Mouse (Mus musculus): Measurements from ENCODE around the gene Ap1ar.
A peak's percentile ranks its signal among the peaks of the same experiment; 100 is the strongest.
"Not testable (repeated sequence)": the region's sequence is repeated elsewhere in the genome, so short reads cannot be mapped to it uniquely, and the experiment has no call there.

Gene Ap1ar

DNA sequence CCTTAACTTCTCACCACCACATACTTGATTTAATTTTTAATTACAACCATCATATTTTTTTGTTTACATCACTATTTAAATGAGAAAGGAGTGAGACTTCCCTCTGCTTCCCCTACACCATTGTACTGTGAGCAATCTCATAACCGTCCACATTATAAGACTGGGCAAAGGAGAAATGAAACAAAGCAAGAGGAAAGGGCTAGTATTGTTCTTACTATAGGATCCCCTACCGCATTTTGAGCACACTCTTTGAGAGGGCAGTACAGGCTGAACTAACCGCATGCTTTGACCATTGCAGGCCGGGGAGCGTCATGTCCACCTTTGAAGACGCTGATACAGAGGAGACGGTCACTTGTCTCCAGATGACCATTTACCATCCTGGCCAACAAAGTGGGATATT is 41.1 kb downstream of the Ap1ar start:
- DNase-seq (ENCODE audit: low read depth, low spot score): no peak

DNA sequence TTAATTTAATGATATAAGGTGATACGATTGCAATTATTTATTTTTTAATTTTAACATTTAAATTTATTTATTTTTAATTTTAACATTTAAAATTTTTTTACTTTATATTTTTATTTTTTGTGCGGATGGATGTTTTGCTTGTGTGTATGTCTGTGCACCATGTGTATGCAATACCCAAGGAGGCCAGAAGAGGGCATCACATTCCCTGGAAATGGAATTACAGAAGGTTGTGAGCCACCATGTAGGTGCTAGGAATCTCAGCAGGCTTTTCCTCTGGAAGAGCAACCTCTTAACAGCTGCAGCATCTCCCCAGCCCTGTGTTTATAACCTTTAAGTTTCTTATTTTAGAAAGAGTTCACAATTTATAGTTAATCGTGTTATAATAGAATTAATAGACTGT is 41.6 kb downstream of the Ap1ar start:
- no peak for DNase-seq (ENCODE audit: low read depth, low spot score)

DNA sequence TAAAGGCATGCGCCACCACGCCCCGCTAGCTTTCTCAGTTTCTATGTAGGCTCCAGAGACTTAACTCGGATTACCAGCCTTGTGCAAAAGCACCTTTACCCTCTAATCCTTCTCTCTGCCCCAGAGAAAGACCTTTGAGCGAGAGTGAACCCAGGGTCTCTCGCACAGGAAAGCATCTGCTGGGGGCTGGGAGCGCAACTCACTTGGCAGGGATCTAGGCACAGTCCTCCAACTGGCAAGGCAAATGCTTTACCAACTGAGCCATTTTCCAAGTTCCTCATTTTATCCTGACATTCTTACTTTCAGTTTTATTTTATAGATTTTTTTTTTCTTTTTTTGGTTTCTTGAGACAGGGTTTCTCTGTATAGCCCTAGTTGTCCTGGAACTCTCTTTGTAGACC is 44.3 kb downstream of the Ap1ar start:
- no peak for DNase-seq (ENCODE audit: low read depth, low spot score)

DNA sequence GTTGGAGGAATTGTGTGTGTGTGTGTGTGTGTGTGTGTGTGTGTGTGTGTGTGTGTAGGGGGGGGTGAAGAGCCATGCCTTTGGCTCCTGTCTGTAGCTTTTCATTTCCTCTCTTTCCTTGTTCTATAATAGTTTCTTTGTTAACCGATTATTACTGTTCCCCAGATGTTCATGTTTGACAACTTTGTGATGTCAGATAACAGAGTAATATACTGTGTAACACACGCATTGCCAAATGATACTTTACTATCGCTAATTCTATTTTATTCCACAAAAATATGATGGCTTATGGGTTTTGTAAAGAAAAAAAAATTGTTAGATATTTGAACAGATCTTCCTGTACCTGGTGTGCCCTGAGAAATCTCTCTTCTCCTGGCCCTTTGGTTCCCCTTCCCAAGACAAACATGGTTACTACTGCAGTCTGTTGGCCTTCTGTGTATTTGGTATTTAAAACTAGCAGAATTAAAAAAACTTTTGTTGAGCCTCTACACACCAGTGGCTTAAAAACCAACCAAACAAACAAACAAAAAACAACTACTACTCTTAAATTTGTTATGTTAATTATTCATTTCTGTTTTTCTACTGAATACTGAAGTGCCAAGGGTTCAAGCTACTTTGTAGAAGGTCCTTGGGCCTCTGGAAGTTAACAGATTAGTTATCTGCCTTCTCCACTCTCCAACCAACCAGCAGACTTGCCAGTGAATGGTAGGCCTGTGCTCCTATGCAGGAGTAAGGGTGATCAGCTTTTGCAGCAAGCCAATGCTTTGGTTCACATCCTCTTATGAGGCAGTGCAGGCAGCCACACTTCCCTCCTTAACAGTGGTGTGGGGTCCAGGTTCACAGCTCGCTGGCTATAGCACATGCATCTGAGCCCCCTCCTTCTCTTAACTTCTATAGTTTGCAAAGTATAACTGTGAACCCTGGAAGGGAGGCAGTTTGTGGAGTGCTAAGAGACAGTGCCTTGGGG is 45.4 kb downstream of the Ap1ar start:
- DNase-seq (ENCODE audit: low read depth, low spot score): no peak

DNA sequence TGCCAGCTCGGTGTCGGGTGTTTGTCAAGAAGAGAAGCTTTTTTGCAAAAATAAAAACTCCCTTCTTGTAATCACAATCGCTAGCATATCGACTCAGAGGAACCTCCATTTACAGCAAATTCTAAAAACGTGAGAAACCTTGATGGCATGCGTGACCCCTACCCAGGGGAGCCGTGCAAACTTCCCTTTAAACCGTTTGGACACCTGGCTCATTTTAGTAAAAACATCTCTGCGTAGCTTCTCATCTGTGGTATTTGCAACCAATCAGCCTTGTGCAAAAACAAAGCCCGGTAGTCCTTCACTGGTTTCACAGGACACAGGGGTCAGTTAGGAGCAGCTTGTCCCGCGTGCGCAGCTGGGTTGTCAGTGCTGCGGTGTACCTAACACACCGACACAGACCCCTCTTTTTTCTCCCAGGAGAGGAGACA is 46.3 kb downstream of the Ap1ar start:
- DNase-seq (ENCODE audit: low read depth, low spot score): no peak

DNA sequence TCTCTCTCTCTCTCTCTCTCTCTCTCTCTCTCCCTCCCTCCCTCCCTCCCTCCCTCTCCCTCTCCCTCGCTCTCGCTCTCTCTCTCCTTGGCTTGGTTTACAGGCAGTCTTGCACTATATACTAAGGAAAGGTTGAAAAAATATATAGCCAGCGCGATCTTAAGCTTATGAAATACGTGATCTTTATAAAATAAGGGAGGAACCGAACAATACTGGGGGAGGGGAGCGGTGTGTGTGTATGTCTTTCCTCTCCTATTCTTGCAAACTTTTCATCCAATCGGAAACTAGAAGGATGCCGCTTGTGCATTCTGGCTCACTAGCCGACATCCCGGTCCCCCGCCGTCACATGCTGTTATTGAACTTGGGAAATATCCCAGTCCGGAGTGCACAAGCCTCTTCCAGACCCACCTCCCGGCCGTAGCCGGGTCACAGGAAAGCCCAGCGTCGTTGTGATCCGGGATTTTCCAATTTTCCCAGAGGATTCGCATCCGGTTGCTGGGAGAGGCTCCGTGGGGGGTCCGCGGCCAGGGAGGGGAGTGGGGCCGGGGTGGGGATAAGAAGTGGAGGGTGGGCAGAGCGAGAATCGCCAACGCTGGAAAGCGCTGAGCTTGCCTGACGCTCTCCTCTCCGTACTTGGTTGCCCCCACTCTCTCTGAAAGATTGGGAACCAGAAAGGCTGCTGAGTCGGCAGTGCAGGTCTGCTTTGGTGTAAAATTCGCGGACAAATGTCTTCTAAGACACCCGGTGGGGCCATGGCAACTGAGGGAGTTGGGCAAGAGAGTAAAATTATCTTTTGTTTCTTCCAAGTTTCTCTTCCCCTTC is 46.9 kb downstream of the Ap1ar start:
- peak; percentile 43 for DNase-seq (ENCODE audit: low read depth, low spot score)

DNA sequence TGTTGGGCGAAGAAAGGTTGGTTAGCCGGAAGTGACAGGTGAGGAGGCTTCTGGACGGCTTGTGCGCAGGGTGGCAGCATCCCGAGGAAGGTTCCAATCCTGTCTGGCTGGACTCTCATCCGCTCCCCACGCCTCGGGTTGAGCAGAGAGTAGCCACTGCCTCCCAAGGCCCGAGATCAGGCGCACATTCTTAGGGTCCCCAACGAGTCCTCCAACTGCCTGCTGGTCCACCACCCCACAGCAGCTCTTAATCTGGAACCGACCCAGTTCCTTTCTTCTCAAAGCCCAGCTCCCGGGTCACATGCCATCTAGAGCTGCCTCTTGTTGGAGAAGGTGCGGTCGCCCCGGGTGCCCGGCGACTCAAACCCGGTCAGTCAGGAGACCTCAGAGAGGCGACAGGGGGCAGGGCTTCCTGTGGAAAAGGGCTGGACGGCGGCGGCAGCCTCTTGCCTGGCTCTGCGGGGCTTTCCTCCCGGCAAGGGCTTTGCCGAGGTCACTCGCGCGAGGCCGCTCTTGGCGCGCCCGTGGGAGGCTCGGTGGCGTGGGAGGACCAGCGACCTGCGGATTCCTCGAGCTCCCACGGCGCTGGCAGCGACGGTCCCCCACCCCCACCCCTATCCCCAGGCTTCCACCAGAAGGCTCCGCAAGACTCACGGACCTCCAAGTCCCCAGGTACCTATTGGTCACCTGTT is 47.7 kb downstream of the Ap1ar start, which contains the start of gene Tifa:
TSS of gene Tifa (plus strand) at position 306 of the 692 bp plus-strand sequence.
- no peak for DNase-seq (ENCODE audit: low read depth, low spot score)

DNA sequence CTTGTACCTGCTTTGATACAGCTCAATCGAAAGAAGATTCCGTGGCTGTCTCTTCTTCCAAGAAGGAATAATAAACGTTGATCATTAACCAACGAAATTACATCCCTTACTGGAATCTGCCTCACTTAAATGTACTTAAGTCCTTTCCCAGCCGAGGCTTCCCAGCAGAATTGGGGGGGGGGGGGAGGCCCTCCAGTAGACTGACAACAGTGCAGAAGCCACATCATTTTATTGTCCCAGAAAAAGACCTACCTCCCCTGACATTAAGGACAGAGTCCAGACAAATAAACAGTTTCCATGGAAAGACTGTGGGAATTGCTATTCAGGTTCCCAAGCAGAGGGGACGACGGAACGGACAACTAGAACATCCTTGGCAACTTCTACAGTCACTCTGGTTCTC is 48.4 kb downstream of the Ap1ar start:
- DNase-seq (ENCODE audit: low read depth, low spot score): no peak

DNA sequence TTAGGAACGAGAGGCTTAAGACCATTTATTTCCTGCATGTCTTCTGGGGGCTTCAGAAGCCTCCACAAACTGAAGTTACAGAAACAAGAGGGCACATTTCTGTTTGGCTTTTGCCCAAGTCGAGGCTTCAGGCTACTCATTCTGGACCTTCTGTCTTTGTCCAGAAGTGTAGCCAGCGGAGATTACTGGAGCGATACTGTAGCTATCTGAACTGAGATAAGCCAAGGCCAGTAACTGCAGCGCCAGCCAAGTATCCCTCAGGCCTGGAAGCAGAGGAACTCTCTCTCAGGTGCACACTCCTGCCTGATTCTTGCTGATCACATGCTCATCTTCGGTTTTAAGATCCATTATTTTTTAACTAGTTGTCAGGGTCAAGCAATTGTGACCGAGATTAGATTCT is 49.3 kb downstream of the Ap1ar start:
- no peak for DNase-seq (ENCODE audit: low read depth, low spot score)

DNA sequence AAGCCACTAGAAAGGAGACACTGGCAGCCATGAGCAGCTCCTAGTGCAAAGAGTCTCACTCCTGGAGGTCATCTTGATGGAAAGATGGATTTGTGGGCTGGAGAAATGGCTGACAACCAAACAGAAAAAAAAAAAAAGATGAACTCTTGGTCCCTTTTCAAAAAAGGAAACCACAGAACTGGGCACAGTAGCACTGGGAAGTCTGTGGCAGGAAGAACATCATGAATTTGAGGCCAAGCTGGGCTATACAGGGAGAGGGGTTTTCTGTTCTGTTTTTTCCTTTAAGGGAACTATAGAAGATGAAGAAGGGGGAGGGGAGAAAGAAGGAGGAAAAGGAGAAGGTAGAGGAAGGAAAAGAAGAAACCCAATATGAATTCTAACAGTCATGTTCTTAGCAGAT is 50.3 kb downstream of the Ap1ar start:
- no peak for DNase-seq (ENCODE audit: low read depth, low spot score)

DNA sequence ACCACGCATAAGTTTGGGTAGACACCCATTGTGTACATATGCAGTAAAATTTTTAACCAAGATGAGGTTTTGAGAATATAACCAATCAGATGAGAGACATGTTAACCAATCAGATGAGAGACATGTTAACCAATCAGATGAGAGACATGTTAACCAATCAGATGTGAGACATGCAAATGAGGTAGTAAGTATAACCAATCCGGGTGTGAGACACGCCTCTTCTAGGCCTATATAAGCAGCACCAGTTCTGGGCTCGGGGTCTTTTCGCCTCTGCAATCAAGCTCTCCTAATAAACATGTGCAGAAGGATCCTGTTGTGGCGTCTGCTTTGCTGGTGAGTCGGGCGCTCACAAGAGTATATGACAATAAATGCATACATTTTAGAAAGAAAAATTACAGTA is 53.6 kb downstream of the Ap1ar start:
- not testable (repeated sequence) for DNase-seq (ENCODE audit: low read depth, low spot score)

DNA sequence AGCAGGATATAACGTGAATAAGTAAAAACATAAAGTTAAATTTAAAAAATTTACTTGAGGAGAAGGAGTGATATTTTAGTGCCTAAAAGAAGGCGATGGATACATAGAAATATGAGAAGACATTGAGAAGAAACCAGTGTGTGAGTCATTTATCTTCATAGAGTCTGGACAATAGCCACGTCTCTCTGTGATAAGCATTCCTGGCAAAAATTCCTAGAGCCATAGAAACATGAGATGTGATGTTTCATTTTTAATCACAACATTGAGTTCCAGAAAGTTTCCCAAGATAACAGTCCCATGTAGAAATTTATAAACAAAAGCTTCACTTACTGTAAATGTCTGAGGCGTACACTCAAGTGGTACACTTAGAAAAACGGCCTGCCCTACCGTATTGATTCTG is 54.4 kb downstream of the Ap1ar start:
- no peak for DNase-seq (ENCODE audit: low read depth, low spot score)

DNA sequence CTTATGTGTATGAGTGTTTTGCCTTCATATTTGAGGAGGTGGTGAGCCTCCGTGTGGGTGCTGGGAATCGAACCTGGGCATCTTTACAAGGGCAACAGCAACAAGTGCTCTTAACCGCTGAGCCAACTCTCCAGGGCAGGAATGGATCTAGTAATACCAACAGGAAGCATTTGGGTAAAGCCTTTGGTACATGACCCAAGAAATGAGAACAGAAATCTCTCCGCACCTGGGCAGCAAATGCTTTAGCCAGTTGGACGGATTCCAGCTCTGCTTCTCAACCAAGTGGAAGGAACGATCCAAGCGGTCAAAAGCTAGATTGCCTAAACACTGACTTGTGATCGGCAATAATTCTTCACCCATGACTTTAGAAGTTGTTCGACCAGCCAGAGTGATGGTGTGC is 56.4 kb downstream of the Ap1ar start:
- DNase-seq (ENCODE audit: low read depth, low spot score): no peak

DNA sequence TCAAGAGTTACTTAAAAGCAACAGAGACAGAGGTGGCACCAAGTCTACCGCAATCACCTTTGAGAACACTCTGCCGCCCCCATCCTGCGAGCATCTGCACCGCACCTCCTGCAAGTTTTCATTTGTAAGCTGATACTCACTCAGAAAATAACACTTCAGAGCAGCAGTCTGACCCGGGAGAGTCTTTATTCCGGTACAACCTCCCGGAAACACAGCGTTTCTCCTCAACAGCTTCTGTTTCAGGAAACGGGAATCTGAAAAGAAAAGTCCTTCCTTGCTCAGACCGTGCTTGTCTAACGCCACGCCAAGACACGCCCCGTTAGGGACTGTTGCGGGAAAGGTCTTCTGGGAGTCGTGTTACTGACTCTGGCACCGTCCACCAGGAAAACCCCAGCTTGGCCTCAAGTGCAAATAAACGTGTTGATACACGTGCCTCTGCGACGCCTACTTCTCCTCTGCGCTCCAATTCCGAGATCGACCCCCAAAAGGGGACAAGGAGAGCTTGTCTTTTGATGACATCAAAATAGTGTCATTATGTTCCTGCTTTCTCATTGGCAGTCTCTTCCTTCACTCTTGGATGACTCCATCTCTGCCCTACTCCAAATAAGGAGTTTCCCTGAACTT is 57.2 kb downstream of the Ap1ar start, which contains the start of gene Alpk1:
TSS of gene Alpk1 (minus strand) at position 507 of the 624 bp plus-strand sequence.
- peak; percentile 55 for DNase-seq (ENCODE audit: low read depth, low spot score)

DNA sequence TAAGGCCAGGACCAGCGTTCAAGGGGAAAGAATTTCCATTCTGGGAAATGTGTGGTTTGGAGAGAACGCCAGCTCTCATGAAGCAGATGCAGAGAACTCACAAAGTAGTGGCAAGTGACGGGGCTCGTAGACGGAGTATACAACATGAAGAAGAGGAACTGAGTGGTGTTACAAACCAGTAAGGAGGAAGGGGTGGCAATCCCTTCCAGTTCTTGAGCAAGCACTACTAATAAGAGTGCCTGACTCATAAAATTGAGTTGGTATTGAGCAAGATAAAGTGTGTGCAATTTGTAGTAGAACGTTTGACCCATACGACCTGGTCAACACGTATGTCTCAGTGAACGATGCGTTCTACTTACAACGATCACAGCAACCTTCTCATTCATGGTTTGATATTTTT is 68.2 kb downstream of the Ap1ar start:
- DNase-seq (ENCODE audit: low read depth, low spot score): no peak

DNA sequence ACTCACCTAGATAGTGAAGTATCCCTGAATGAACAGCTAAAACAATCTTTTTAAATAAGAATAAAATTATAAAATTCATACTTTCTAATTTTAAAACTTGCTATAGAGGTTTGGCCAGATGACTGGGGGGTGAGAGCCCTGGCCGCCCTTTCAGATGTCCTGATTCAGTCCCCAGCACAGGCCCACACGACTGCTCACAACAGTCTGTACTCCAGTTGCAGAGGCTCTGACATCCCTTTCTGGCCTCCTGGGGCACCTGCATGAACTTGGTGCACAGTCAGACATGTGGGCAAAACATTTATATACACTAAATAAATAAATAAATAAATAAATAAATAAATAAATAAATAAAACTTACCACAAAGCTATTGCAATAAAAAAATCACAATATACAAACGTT is 71.4 kb downstream of the Ap1ar start:
- DNase-seq (ENCODE audit: low read depth, low spot score): no peak

DNA sequence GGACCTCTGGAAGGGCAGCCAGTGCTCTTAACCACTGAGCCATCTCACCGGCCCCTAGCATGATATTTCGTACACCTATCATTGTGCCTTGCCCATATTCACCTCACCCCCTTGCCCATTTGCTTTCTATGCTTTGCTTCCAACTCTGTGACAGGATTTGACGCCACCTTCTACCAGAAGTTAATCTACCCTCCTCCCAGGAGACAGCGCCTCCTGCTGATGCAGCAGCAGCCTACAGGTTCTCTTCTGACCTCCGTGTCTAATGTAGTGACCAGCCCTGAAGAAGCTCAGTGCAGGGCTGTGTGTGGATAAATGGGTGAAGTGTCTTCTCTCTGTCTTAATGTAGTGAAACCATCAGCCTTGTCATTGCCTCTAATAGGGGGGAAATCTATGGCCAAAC is 72.8 kb downstream of the Ap1ar start:
- DNase-seq (ENCODE audit: low read depth, low spot score): no peak

DNA sequence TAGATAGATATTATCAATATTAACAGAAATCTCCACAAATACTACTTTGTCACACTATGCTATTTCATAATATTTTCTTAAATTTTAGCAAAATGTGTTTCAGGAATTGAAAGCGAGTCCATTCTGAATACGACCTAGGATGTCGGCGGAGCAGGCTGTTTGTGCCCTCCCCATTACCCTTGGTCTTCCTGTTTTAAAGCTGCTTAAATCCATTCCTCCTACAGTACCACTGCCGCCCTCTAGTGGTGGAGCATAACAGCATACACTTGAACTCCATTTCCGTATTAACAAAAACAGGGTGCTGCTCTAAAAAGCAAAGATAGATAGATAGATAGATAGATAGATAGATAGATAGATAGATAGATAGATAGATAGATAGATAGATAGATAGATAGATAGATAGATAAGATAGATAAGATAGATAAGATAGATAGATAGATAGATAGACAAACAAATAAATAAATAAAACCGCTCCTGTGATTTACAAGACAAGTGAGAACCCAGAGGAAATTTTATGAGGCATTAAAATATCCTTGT is 74.2 kb downstream of the Ap1ar start:
- DNase-seq (ENCODE audit: low read depth, low spot score): peak; percentile 78

DNA sequence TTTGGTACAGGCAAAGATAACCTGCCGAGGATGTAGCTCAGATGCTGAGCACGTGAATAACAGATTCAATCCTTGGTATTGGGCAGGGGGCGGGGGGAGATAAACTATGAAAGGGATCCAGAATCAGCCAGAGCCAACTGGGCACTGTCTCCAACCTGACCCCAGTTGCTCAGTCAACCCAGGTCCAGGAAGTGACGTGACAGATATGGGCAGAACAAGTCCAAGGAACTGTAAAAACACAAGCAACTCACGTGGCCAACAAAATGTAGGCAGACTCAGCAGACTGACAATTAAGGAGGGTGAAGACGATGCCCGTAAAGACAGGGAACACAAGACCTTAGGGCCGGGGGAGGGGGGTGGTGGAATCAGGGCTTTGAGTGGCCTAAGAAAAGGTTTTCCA is 74.9 kb downstream of the Ap1ar start:
- no peak for DNase-seq (ENCODE audit: low read depth, low spot score)

DNA sequence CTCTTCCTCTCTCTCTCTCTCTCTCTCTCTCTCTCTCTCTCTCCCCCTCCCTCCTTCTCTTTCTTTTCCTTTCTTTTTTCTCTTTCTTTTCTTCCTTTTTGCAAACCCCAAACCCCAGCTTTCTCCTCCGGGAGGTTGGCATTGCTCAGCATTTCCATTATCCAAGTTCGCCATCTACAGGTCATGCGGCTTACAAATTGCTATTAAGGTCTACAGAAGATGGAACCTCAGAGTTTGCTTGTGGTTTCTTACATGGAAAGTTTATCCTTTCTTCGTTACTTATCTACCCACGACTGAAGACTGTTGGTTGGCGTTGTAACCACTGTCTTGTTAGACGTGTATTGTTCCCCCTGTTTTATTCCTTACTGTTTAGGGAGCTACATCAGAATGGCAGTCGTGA is 78.1 kb downstream of the Ap1ar start:
- peak; percentile 49 for DNase-seq (ENCODE audit: low read depth, low spot score)

DNA sequence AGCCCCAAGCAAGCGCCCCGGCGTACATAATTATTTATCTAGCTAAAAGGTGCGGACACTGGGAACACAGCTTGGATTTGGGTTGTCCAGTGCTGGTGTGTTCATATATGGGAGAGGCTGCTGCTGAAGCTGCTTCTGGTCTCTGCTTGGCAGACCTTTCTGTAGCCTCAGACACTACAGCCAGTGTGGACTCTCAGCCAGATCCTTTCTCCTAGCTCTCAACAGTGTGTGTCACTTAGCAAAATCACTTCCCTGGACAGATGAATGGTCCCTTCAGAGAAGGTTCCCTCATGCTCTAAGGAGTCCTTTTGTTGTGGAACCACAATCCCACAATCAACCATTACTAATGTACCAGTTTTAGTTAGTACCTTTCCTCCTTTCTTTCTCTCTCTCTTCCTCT is 78.5 kb downstream of the Ap1ar start:
- no peak for DNase-seq (ENCODE audit: low read depth, low spot score)

All from forelimb bud, embryonic 11.5 days (tissue).